Mouse (Mus musculus): ENCODE measurements at regions not wholly inside any gene's neighbourhood (a gene's known extent, or its start where the extent isn't known, plus 50 kb on each side); places are given as distances from the start of the nearest gene placed in this dataset.

DNA sequence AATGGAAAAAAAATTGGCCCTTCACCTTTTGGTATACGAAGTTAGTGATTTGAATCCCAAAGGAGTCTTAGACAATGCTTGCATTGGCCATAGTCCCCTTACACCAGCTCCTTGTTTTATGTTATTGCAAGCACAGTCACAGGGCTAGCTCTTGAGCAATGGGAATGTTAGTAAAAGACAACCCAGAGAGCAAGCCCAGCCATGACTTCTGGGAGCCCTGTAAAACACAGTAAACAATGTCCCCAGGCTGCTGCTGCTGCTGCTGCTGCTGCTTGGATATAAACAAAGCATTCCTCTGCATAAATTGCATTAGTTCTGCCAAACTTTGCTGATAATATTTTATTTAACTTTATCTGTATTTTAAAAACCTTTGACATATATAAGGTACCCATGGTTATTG is 334.0 kb downstream of the Med10 start:
- Histone ChIP-seq H3K27ac (ENCODE audit: low read length) (no peak overlapping the region), H3K4me1 (ENCODE audit: control insufficient read depth, insufficient read depth, low read length) (no peaks in the 10 kb centered on the region), H3K4me3 (replicated peaks; ENCODE audit: low read length) (no peak overlapping the region), H3K9me3 (replicated peaks; ENCODE audit: control insufficient read depth, low read length) (no peaks in the 10 kb centered on the region), H3K9ac (ENCODE audit: low read length) (no peak overlapping the region), H3K4me2 (ENCODE audit: low read depth, low read length) (no peak overlapping the region), H3K36me3 (ENCODE audit: control insufficient read depth, insufficient read depth, low read length) (no peaks in the 10 kb centered on the region), H3K27me3 (ENCODE audit: control insufficient read depth, insufficient read depth, low read length) (no peaks in the 10 kb centered on the region)
- no peak for ATAC-seq (ENCODE audit: insufficient read depth, low FRiP score)
- 75% methylated on average over 1 of the region's 1 CpGs for WGBS

DNA sequence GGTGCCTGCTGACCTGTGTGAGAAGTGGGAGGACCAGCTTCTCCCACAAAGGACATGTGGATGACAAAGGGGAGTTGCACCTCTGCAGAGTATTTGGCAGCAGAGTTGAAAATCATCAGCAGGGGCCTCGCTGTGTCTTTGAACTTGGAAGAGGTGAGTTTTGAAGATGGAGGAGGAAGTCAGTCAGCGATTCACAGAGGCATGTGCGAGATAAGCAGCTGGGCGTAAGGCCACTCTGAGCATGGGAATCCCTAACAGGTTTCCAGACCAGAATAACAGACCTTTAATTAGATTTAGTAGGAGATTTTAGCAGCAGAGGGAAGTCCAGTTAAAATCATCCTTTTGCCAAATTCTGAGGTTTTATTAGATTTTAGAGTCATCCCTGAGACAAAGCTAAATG is 342.3 kb downstream of the Med10 start:
- 61% methylated on average over 4 of the region's 4 CpGs for WGBS
- H3K4me1 ChIP-seq (ENCODE audit: control insufficient read depth, insufficient read depth, low read length), result no peaks in the 10 kb centered on the region
- no peaks in the 10 kb centered on the region for H3K9me3 ChIP-seq (replicated peaks; ENCODE audit: control insufficient read depth, low read length)
- H3K27me3 ChIP-seq (ENCODE audit: control insufficient read depth, insufficient read depth, low read length), result no peaks in the 10 kb centered on the region
- no peak for ATAC-seq (ENCODE audit: insufficient read depth, low FRiP score)
- H3K27ac ChIP-seq (ENCODE audit: low read length), result no peak overlapping the region
- no peak overlapping the region for H3K9ac ChIP-seq (ENCODE audit: low read length)
- no peak overlapping the region for H3K4me2 ChIP-seq (ENCODE audit: low read depth, low read length)
- no peaks in the 10 kb centered on the region for H3K36me3 ChIP-seq (ENCODE audit: control insufficient read depth, insufficient read depth, low read length)
- H3K4me3 ChIP-seq (replicated peaks; ENCODE audit: low read length), result no peak overlapping the region

DNA sequence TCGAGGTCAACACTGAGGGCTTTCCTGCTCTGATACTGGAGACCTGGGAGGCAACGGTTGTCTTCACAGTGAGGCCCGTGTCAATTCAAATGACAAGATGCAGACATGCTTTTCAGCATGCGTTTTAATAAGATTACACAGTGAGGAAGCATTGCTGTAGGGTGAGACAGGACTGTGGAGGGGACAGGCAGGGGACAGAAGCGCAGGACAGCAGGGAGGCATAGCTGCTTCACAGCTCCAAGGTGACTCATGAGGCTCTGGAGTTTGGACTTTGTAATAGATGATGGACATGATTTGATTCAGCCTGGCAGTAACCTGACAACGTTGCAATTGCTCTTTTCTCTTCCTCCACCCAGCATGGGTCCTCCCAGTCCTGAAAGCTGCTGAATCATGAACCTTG is 343.3 kb downstream of the Med10 start:
- Histone ChIP-seq H3K4me1 (ENCODE audit: control insufficient read depth, insufficient read depth, low read length) (no peaks in the 10 kb centered on the region), H3K9me3 (replicated peaks; ENCODE audit: control insufficient read depth, low read length) (no peaks in the 10 kb centered on the region), H3K36me3 (ENCODE audit: control insufficient read depth, insufficient read depth, low read length) (no peaks in the 10 kb centered on the region), H3K27me3 (ENCODE audit: control insufficient read depth, insufficient read depth, low read length) (no peaks in the 10 kb centered on the region), H3K27ac (ENCODE audit: low read length) (no peak overlapping the region), H3K9ac (ENCODE audit: low read length) (no peak overlapping the region), H3K4me3 (replicated peaks; ENCODE audit: low read length) (no peak overlapping the region), H3K4me2 (ENCODE audit: low read depth, low read length) (no peak overlapping the region)
- WGBS, result 63% methylated on average over 6 of the region's 6 CpGs
- ATAC-seq (ENCODE audit: insufficient read depth, low FRiP score), result no peak

DNA sequence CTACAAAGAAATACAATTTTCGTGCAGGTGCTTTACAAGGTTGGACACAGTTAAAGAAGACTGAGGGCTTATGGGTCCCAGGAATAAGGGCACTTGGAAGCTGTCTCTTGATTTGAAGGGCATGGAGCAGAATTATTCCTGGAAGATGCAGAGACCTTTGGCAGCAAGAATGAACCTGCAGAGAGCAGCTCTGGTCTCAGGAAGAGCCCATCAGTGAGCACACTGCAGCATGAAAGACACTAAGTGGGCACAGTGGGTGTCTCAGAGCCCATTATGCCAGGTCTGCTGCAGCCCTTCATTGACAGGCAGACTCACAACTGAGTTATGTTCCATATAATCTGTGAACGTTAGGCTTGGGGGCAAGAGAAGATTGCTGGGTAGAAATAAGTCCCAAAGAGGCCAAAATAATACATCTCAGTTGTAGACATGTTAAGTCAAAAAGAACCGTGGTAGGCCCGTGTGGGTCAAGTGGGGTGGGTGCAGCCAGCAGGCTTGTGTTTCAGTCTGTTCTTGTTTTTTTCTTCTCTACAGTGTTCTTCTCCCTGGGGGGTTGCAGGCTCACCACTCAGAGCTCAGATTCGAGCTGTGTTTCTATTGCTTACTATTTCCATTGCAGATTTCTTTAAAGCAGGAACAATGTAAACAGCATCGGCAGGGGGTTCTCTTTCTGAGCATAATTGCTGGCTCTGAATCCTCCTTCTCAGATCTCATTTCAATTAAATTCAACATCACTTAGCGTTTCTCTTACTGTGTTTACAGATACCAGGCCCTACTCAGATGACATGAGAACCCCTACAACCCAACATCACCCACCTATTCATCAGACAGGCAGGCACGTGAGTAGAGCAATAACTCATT is 347.1 kb downstream of the Med10 start:
- H3K4me3 ChIP-seq (replicated peaks; ENCODE audit: low read length), result no peak overlapping the region
- H3K36me3 ChIP-seq (ENCODE audit: control insufficient read depth, insufficient read depth, low read length), result no peaks in the 10 kb centered on the region
- H3K4me1 ChIP-seq (ENCODE audit: control insufficient read depth, insufficient read depth, low read length), result no peaks in the 10 kb centered on the region
- H3K9me3 ChIP-seq (replicated peaks; ENCODE audit: control insufficient read depth, low read length), result no peaks in the 10 kb centered on the region
- no peak overlapping the region for H3K9ac ChIP-seq (ENCODE audit: low read length)
- ATAC-seq (ENCODE audit: insufficient read depth, low FRiP score), result no peak
- 27% methylated on average over 8 of the region's 8 CpGs for WGBS
- no peaks in the 10 kb centered on the region for H3K27me3 ChIP-seq (ENCODE audit: control insufficient read depth, insufficient read depth, low read length)
- no peak overlapping the region for H3K4me2 ChIP-seq (ENCODE audit: low read depth, low read length)
- no peak overlapping the region for H3K27ac ChIP-seq (ENCODE audit: low read length)

DNA sequence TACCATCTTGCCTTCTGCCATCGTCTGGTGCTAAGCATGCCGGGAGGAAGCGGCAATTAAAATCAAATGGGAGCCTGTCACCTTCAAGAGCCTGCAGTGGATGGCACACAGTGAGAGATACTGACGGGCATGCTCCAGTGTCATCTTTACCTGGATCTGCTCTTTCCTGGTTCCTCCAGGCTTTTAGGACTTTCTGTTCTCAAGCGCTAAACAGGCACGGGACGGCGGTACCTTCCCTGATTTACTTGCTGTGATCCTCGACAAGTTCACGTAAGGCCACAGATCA is 347.6 kb downstream of the Med10 start:
- Histone ChIP-seq H3K4me2 (ENCODE audit: low read depth, low read length) (no peak overlapping the region), H3K27ac (ENCODE audit: low read length) (no peak overlapping the region), H3K27me3 (ENCODE audit: control insufficient read depth, insufficient read depth, low read length) (no peaks in the 10 kb centered on the region), H3K4me1 (ENCODE audit: control insufficient read depth, insufficient read depth, low read length) (no peaks in the 10 kb centered on the region), H3K4me3 (replicated peaks; ENCODE audit: low read length) (no peak overlapping the region), H3K9me3 (replicated peaks; ENCODE audit: control insufficient read depth, low read length) (no peaks in the 10 kb centered on the region), H3K36me3 (ENCODE audit: control insufficient read depth, insufficient read depth, low read length) (no peaks in the 10 kb centered on the region), H3K9ac (ENCODE audit: low read length) (no peak overlapping the region)
- WGBS, result 43% methylated on average over 10 of the region's 10 CpGs
- no peak for ATAC-seq (ENCODE audit: insufficient read depth, low FRiP score)

DNA sequence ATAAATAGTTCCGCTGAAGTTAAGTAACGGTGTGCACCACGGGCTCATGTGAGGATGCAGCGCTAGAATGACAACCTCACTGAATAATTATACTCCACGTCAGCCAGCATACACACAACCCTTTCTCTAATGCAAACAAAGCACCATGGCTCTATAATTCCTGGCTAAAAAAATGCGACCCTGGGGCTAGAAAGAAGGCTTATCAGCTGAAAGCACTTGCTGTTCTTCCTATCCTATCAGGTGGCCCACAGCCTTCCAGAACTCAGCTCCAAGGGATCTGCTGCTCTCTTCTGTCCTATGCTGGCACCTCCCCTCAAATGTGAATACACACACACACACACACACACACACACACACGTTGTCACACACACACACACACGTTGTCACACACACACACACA is 350.9 kb downstream of the Med10 start:
- H3K4me1 ChIP-seq (ENCODE audit: control insufficient read depth, insufficient read depth, low read length), result no peaks in the 10 kb centered on the region
- WGBS, result 50% methylated on average over 8 of the region's 8 CpGs
- H3K9me3 ChIP-seq (replicated peaks; ENCODE audit: control insufficient read depth, low read length), result no peaks in the 10 kb centered on the region
- no peak overlapping the region for H3K4me3 ChIP-seq (replicated peaks; ENCODE audit: low read length)
- no peak overlapping the region for H3K9ac ChIP-seq (ENCODE audit: low read length)
- no peak overlapping the region for H3K4me2 ChIP-seq (ENCODE audit: low read depth, low read length)
- no peaks in the 10 kb centered on the region for H3K36me3 ChIP-seq (ENCODE audit: control insufficient read depth, insufficient read depth, low read length)
- H3K27ac ChIP-seq (ENCODE audit: low read length), result no peak overlapping the region
- ATAC-seq (ENCODE audit: insufficient read depth, low FRiP score), result no peak
- H3K27me3 ChIP-seq (ENCODE audit: control insufficient read depth, insufficient read depth, low read length), result no peaks in the 10 kb centered on the region

DNA sequence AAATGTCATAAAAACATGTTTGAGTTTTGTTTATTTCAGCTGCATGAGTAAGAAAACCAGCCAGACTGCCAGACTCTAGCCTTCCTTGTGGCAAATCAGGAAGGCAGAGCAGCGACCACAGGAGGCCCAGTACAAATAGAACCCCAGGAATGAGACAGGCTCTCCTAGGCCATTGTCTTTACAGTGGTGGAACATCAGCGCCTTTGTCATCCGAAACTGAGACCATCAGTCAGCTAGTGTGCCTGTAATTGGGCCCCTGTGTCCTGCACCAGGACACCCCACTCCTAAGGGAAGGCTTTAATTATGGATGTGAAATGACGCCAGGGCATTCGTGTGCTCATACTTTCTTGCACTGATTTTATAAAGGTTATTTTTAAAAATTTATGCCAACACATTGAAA is 353.4 kb downstream of the Med10 start:
- H3K27me3 ChIP-seq (ENCODE audit: control insufficient read depth, insufficient read depth, low read length), result no peaks in the 10 kb centered on the region
- 67% methylated on average over 5 of the region's 5 CpGs for whole genome bisulfite sequencing
- ATAC-seq (ENCODE audit: insufficient read depth, low FRiP score), result no peak

DNA sequence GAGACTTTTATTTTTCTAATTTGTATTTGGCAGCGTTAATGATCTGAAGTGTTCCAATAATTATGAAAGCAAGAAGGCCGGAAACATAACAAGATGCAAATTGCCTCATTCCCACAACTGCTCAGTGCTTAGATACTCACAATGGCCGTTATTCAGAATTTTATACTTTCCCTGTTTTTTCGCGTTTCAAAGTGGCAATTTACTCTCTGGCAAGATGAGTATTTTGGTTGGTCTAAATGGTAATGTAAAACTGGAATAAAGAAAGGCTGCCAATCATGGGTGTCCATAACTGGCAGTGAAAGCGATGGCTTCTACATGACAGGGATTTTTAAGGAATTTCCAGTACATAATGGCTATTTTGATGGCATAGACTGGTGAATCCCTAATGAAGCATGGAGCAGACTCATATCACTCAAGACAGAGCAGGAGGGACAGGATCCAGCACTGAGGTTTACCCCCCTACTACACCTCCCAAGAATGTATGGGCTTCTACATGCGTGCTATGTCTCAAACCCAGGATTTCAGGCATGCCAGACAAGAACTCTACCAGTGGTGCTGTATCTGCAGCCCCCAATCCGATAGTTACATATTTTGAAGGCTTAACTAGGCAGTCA is 354.9 kb downstream of the Med10 start:
- Histone ChIP-seq H3K4me2 (ENCODE audit: low read depth, low read length) (no peak overlapping the region), H3K36me3 (ENCODE audit: control insufficient read depth, insufficient read depth, low read length) (no peaks in the 10 kb centered on the region), H3K27me3 (ENCODE audit: control insufficient read depth, insufficient read depth, low read length) (no peaks in the 10 kb centered on the region), H3K9me3 (replicated peaks; ENCODE audit: control insufficient read depth, low read length) (no peaks in the 10 kb centered on the region), H3K4me3 (replicated peaks; ENCODE audit: low read length) (no peak overlapping the region), H3K27ac (ENCODE audit: low read length) (no peak overlapping the region), H3K4me1 (ENCODE audit: control insufficient read depth, insufficient read depth, low read length) (no peaks in the 10 kb centered on the region), H3K9ac (ENCODE audit: low read length) (no peak overlapping the region)
- ATAC-seq (ENCODE audit: insufficient read depth, low FRiP score), result no peak
- 91% methylated on average over 8 of the region's 8 CpGs for WGBS

More for the DNA sequence above, 353.4 kb downstream of the Med10 start:
- no peaks in the 10 kb centered on the region for H3K9me3 ChIP-seq (replicated peaks; ENCODE audit: control insufficient read depth, low read length)
- no peaks in the 10 kb centered on the region for H3K4me1 ChIP-seq (ENCODE audit: control insufficient read depth, insufficient read depth, low read length)
- no peak overlapping the region for H3K4me3 ChIP-seq (replicated peaks; ENCODE audit: low read length)
- no peaks in the 10 kb centered on the region for H3K36me3 ChIP-seq (ENCODE audit: control insufficient read depth, insufficient read depth, low read length)
- no peak overlapping the region for H3K9ac ChIP-seq (ENCODE audit: low read length)
- no peak overlapping the region for H3K4me2 ChIP-seq (ENCODE audit: low read depth, low read length)
- peak overlapping the region; percentile 41; the same call in 1 of the 2 replicates for H3K27ac ChIP-seq (ENCODE audit: low read length)

DNA sequence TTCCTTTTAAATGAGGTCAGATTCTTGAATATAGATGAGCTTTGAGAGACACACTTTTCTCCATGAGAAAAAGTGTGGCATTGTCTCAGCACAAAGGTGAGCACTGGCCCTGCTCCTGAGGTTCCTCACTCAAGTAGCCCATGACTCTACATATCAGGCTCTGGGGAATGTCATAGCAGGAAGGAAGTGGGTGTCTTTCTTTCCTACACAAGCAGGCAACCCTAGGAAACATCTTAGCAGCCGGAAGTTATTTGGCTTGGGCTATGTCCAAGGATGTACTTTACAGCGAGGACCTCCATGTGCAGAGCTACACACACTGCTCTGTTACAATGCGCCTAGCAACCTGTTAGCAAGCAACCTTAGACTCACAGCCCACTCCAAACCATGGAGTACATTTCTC is 356.9 kb downstream of the Med10 start:
- H3K4me1 ChIP-seq (ENCODE audit: control insufficient read depth, insufficient read depth, low read length), result no peaks in the 10 kb centered on the region
- no peaks in the 10 kb centered on the region for H3K27me3 ChIP-seq (ENCODE audit: control insufficient read depth, insufficient read depth, low read length)
- no peak overlapping the region for H3K9ac ChIP-seq (ENCODE audit: low read length)
- no peak overlapping the region for H3K4me2 ChIP-seq (ENCODE audit: low read depth, low read length)
- 73% methylated on average over 3 of the region's 3 CpGs for WGBS
- H3K9me3 ChIP-seq (replicated peaks; ENCODE audit: control insufficient read depth, low read length), result no peaks in the 10 kb centered on the region
- H3K36me3 ChIP-seq (ENCODE audit: control insufficient read depth, insufficient read depth, low read length), result no peaks in the 10 kb centered on the region
- H3K4me3 ChIP-seq (replicated peaks; ENCODE audit: low read length), result no peak overlapping the region
- H3K27ac ChIP-seq (ENCODE audit: low read length), result no peak overlapping the region
- no peak for ATAC-seq (ENCODE audit: insufficient read depth, low FRiP score)
